Mouse (Mus musculus) embryo, embryonic 11.5 days (tissue): ENCODE data around the gene Uhmk1.
"Not testable (repeated sequence)": the region's sequence is repeated elsewhere in the genome, so short reads cannot be mapped to it uniquely, and the experiment has no call there.

Experiments
- DNase-seq: peaks from one replicate; pipeline ENCODE4 v3.0.0-alpha.2; 2012; ENCODE audit warnings: low read depth, low spot score

Gene Uhmk1

GRCm38 (mm10) chr1:170214757-170215522 lies at the start of gene Uhmk1:
TSS of gene Uhmk1 (minus strand) at chr1:170215397.
- peak; percentile 63 for DNase-seq

- DNase-seq: peak; percentile 56
These were observed 40.3 kb upstream of the Uhmk1 start for GRCm38 (mm10) chr1:170255560-170255910.

GRCm38 (mm10) chr1:170254893-170255559 lies 39.8 kb upstream of the Uhmk1 start:
- DNase-seq: no peak

- no peak for DNase-seq
These were observed 29.8 kb upstream of the Uhmk1 start for GRCm38 (mm10) chr1:170245016-170245415.

- DNase-seq: not testable (repeated sequence)
These were observed 17.5 kb upstream of the Uhmk1 start, which contains the start of gene Sh2d1b2 for GRCm38 (mm10) chr1:170232688-170233087. TSS of gene Sh2d1b2 (plus strand) at chr1:170232749.

- DNase-seq: no peak
These were observed 8.1 kb upstream of the Uhmk1 start for GRCm38 (mm10) chr1:170223276-170223675.

GRCm38 (mm10) chr1:170220351-170220750 lies 5.2 kb upstream of the Uhmk1 start:
- no peak for DNase-seq

- peak; percentile 14 for DNase-seq
These were observed 3.1 kb upstream of the Uhmk1 start for GRCm38 (mm10) chr1:170218091-170218884.

- no peak for DNase-seq
These were observed 393 bp upstream of the Uhmk1 start for GRCm38 (mm10) chr1:170215590-170215989.

- DNase-seq: no peak
These were observed 827 bp downstream of the Uhmk1 start for GRCm38 (mm10) chr1:170214383-170214756.

GRCm38 (mm10) chr1:170213181-170213879 lies 1.9 kb downstream of the Uhmk1 start:
- DNase-seq: no peak

- DNase-seq: no peak
These were observed 8.8 kb downstream of the Uhmk1 start for GRCm38 (mm10) chr1:170206395-170206794.

GRCm38 (mm10) chr1:170200379-170200778 lies 14.8 kb downstream of the Uhmk1 start:
- no peak for DNase-seq

- no peak for DNase-seq
These were observed 19.0 kb downstream of the Uhmk1 start for GRCm38 (mm10) chr1:170196211-170196610.

- DNase-seq: no peak
These were observed 23.3 kb downstream of the Uhmk1 start for GRCm38 (mm10) chr1:170191925-170192324.

- no peak for DNase-seq
These were observed 25.0 kb downstream of the Uhmk1 start for GRCm38 (mm10) chr1:170190225-170190624.

- no peak for DNase-seq
These were observed 26.6 kb downstream of the Uhmk1 start for GRCm38 (mm10) chr1:170188601-170189000.

- DNase-seq: no peak
These were observed 28.7 kb downstream of the Uhmk1 start for GRCm38 (mm10) chr1:170186531-170186930.

- DNase-seq: no peak
These were observed 30.1 kb downstream of the Uhmk1 start for GRCm38 (mm10) chr1:170185137-170185536.

GRCm38 (mm10) chr1:170182706-170183105 lies 32.5 kb downstream of the Uhmk1 start:
- no peak for DNase-seq

GRCm38 (mm10) chr1:170176661-170177239 lies 38.4 kb downstream of the Uhmk1 start:
- DNase-seq: no peak
